Mouse (Mus musculus): ENCODE data around the gene Atl3. TPM values are rescaled to one million over a fixed set of nuclear protein-coding genes. Genes with fewer than 3 reads are reported as not detected.
A peak's percentile ranks its signal among the peaks of the same experiment; 100 is the strongest.
"Not testable (repeated sequence)": the region's sequence is repeated elsewhere in the genome, so short reads cannot be mapped to it uniquely, and the experiment has no call there.

Atl3 gene
- polyA plus RNA-seq, 1 experiment from 2014 or later = 9.0 TPM

GRCm38 (mm10) chr19:7482599-7483511, 11.0 kb upstream of the Atl3 start, which contains the start of gene Rtn3:
Gene Rtn3, minus strand, starts transcription at chr19:7483281.
- H3K4me1 ChIP-seq (replicated peaks) = peaks cover 22% of the 10 kb centered on the region
- H3K27me3 ChIP-seq = no peaks in the 10 kb centered on the region
- H3K27ac ChIP-seq = peak within 1 kb of the TSS; percentile 98
- peak; percentile 92 for ATAC-seq (replicated peaks; ENCODE audit: insufficient number of reproducible peaks, insufficient read depth, low FRiP score, low read depth)
- H3K4me3 ChIP-seq = peak within 1 kb of the TSS; percentile 85
- WGBS = under 1% methylated on average over 77 of the region's 80 CpGs
- no peaks in the 10 kb centered on the region for H3K36me3 ChIP-seq
- peak within 1 kb of the TSS; percentile 66 for H3K4me2 ChIP-seq
- peak within 1 kb of the TSS; percentile 94 for H3K9ac ChIP-seq
- no peaks in the 10 kb centered on the region for H3K9me3 ChIP-seq (replicated peaks)

DNA sequence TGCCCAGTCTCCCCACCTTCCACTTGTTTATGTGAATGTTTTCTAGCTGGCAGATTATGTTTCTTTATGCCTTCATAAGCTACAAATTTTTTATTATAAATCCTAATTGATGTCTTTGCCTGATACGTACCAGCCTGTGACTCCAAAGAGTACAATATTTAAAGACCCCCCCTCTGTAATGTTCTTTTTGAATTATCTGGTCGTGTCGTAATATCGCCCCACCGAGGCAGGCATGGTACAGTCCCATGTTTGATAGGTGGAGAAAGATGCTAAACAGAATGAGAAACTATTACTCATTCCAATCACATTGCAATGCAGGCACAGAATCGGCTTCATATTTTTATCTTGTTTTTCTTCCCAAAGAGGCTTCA, 10.3 kb upstream of the Atl3 start:
- under 1% methylated on average over 6 of the region's 6 CpGs for WGBS
- Histone ChIP-seq H3K4me3 (peak overlapping the region; percentile 85), H3K4me1 (replicated peaks) (peaks cover 22% of the 10 kb centered on the region), H3K36me3 (no peaks in the 10 kb centered on the region), H3K9me3 (replicated peaks) (no peaks in the 10 kb centered on the region), H3K9ac (peak overlapping the region; percentile 94), H3K4me2 (peak overlapping the region; percentile 66), H3K27me3 (no peaks in the 10 kb centered on the region), H3K27ac (peak overlapping the region; percentile 98)
- ATAC-seq (replicated peaks; ENCODE audit: insufficient number of reproducible peaks, insufficient read depth, low FRiP score, low read depth) = 0 out of 2 replicates have a peak, but pooled peaks have one; percentile 18

DNA sequence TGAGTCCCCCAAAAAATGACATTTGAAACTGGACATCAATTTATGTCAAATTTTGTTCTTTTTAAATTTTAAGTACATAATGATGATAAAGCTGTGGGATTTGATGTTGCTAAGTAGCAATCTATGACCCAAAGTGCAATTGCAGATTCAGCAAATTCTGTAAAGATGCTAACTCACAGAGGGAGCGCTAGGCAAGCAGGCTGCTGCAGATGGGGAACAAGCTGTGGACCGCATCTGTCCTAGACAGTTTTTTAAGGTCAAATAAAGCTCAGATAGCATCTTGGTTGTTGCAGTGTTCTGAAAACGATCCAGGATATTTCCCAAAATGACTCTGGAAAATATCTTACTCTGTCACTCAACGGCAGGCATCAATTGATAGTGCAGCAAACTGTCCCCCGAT, 9.8 kb upstream of the Atl3 start:
- H3K9ac ChIP-seq = no peak overlapping the region
- no peak for ATAC-seq (replicated peaks; ENCODE audit: insufficient number of reproducible peaks, insufficient read depth, low FRiP score, low read depth)
- H3K4me3 ChIP-seq = peak overlapping the region; percentile 85; the same call in 1 of the 2 replicates
- WGBS = 24% methylated on average over 5 of the region's 5 CpGs
- peaks cover 22% of the 10 kb centered on the region for H3K4me1 ChIP-seq (replicated peaks)
- peak overlapping the region; percentile 98 for H3K27ac ChIP-seq
- H3K9me3 ChIP-seq (replicated peaks) = no peaks in the 10 kb centered on the region
- peak overlapping the region; percentile 66 for H3K4me2 ChIP-seq
- no peaks in the 10 kb centered on the region for H3K27me3 ChIP-seq
- H3K36me3 ChIP-seq = no peaks in the 10 kb centered on the region

DNA sequence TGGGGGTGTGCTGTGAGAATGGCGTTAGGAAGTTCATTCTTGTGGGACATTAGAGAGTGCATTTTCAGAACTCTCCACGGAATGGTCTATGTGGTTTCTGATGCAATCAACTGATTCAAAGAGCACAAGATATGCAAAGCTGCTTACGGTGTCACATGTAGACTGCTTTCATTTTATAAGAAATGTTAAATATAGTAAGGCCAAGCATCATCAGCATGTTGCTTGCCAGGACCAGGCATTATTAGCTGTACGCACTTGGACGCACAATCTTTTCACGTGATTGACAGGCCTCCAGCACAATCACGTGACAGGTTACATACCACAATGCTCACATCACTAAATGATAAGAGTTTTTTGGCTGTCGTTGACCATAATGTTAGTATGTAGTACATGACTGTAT, 6.2 kb upstream of the Atl3 start:
- Histone ChIP-seq H3K27me3 (no peaks in the 10 kb centered on the region), H3K4me1 (replicated peaks) (peaks cover 6% of the 10 kb centered on the region), H3K36me3 (no peaks in the 10 kb centered on the region), H3K4me2 (no peak overlapping the region), H3K9ac (no peak overlapping the region), H3K4me3 (no peak overlapping the region), H3K9me3 (replicated peaks) (no peaks in the 10 kb centered on the region), H3K27ac (0 out of 2 replicates have a peak overlapping the region, but pooled peaks have one; percentile 2)
- no peak for ATAC-seq (replicated peaks; ENCODE audit: insufficient number of reproducible peaks, insufficient read depth, low FRiP score, low read depth)
- 56% methylated on average over 8 of the region's 8 CpGs for WGBS

DNA sequence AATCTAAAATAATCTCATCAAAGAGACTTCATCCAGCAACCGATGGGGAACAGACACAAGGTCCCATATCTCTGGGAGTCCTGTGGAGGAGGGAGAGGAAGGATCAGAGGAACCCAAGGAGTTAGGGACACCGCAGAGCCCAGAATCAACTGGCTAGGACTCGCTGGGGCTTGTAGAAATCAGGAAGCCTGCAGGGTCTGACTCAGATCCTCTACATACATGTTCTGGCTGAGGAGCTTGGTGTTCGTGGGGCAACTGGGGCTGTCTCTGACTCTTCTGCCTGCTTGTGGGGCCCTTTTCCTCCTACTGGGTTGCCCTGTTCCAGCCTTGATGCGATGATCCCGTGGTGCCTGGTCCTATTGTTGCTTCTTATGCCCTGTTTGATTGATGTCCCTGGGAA, 1.9 kb upstream of the Atl3 start:
- Histone ChIP-seq H3K4me2 (no peak overlapping the region), H3K9ac (no peak overlapping the region), H3K36me3 (no peaks in the 10 kb centered on the region), H3K27me3 (no peaks in the 10 kb centered on the region), H3K27ac (no peak overlapping the region), H3K4me3 (no peak overlapping the region), H3K9me3 (replicated peaks) (no peaks in the 10 kb centered on the region), H3K4me1 (replicated peaks) (peaks cover 9% of the 10 kb centered on the region)
- 81% methylated on average over 6 of the region's 6 CpGs for WGBS
- no peak for ATAC-seq (replicated peaks; ENCODE audit: insufficient number of reproducible peaks, insufficient read depth, low FRiP score, low read depth)

DNA sequence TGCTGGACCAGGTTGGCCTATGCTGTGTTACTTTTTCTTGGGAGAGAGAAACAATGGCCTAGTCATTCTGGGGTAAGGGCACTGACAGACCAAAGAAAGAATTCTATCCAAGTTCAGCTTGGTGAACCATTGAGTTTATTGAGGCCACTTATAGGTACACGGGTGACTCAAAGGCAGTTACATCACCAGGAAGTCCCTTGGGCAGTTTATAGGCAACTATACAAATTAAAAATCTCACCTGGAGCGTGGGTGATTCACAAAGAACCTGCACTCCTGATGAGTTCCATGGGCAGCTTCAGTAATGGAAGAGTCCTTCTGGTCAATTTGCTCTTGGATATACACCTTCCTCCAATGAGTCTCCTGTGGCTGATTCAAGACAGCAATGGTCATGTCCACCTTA, 1.2 kb upstream of the Atl3 start:
- H3K27ac ChIP-seq = no peak overlapping the region
- no peak overlapping the region for H3K9ac ChIP-seq
- ATAC-seq (replicated peaks; ENCODE audit: insufficient number of reproducible peaks, insufficient read depth, low FRiP score, low read depth) = no peak
- no peaks in the 10 kb centered on the region for H3K36me3 ChIP-seq
- H3K9me3 ChIP-seq (replicated peaks) = no peaks in the 10 kb centered on the region
- H3K27me3 ChIP-seq = no peaks in the 10 kb centered on the region
- WGBS = 91% methylated on average over 2 of the region's 2 CpGs
- no peak overlapping the region for H3K4me2 ChIP-seq
- peaks cover 9% of the 10 kb centered on the region for H3K4me1 ChIP-seq (replicated peaks)
- no peak overlapping the region for H3K4me3 ChIP-seq

GRCm38 (mm10) chr19:7494187-7495015, 561 bp downstream of the Atl3 start:
- Histone ChIP-seq H3K27me3 (no peaks in the 10 kb centered on the region), H3K4me3 (peak overlapping the region; percentile 90), H3K4me2 (peak overlapping the region; percentile 89), H3K9me3 (replicated peaks) (no peaks in the 10 kb centered on the region), H3K27ac (peak overlapping the region; percentile 100), H3K4me1 (replicated peaks) (peaks cover 9% of the 10 kb centered on the region), H3K9ac (peak overlapping the region; percentile 91), H3K36me3 (no peaks in the 10 kb centered on the region)
- WGBS = under 1% methylated on average over 84 of the region's 84 CpGs
- ATAC-seq (replicated peaks; ENCODE audit: insufficient number of reproducible peaks, insufficient read depth, low FRiP score, low read depth) = peak; percentile 97

DNA sequence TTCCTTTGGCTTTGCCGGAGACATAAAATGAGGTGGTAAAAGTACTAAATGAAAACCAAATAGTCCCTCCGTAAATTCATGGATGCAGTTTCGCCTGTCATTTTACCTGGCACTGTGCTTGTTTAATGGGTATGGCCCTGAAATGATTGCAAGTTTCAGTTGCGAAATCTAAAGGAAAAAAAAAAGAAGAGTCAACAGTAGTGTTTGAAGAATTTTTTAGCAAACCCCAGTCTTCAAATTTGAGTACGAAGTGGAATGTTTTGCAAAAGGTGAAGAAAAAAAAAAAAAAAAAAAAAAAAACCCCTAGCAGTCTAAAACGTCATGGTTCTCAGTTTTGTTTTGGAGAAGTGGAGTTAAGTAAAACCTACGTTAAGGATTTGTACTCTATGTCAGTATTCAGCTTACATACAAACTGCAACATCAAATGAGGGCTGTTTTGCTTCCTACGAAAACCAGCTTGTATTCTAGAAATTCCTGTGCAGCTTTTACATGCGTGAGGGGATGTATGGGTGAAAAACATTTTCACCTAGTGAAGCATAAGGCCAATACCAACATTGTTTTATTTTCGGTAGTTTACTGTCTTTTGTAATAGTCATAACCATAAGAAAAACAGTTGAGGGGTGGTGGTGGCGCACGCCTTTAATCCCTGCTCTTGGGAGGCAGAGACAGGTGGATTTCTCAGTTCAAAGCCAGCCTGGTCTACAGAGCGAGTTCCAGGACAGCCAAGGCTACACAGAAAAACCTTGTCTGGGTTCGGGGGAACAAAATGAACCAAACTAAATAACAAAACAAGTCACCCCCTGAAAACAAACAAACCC, 1.6 kb downstream of the Atl3 start:
- peak overlapping the region; percentile 91 for H3K9ac ChIP-seq
- peak overlapping the region; percentile 100 for H3K27ac ChIP-seq
- peak overlapping the region; percentile 90 for H3K4me3 ChIP-seq
- H3K9me3 ChIP-seq (replicated peaks) = no peaks in the 10 kb centered on the region
- peaks cover 9% of the 10 kb centered on the region for H3K4me1 ChIP-seq (replicated peaks)
- no peak for ATAC-seq (replicated peaks; ENCODE audit: insufficient number of reproducible peaks, insufficient read depth, low FRiP score, low read depth)
- no peaks in the 10 kb centered on the region for H3K36me3 ChIP-seq
- H3K4me2 ChIP-seq = peak overlapping the region; percentile 89
- 37% methylated on average over 14 of the region's 14 CpGs for WGBS
- no peaks in the 10 kb centered on the region for H3K27me3 ChIP-seq

DNA sequence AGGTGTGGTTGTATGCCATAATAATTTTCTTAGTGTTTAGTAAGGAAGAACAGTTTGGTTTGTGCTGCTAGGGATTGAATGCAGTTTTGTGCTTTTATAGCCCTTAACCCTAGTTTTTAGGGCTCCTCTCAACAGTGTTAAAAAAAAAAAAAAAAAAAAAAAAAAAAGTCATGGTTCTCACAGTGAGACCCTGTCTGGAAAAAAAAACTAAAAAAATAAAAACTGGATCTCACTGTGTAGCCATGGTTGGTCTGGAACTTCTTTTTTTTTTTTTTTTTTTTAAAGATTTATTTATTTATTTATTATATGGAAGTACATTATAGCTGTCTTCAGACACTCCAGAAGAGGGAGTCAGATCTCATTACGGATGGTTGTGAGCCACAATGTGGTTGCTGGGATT, 2.2 kb downstream of the Atl3 start:
- peak overlapping the region; percentile 89 for H3K4me2 ChIP-seq
- not testable (repeated sequence) for H3K36me3 ChIP-seq; H3K4me3 ChIP-seq; H3K27ac ChIP-seq; H3K4me1 ChIP-seq (replicated peaks); H3K9me3 ChIP-seq (replicated peaks); ATAC-seq (replicated peaks; ENCODE audit: insufficient number of reproducible peaks, insufficient read depth, low FRiP score, low read depth); H3K27me3 ChIP-seq; H3K9ac ChIP-seq
- WGBS = 77% methylated on average over 1 of the region's 1 CpGs

GRCm38 (mm10) chr19:7498816-7499215, 5.0 kb downstream of the Atl3 start:
- no peak overlapping the region for H3K4me2 ChIP-seq
- no peak overlapping the region for H3K27ac ChIP-seq
- no peaks in the 10 kb centered on the region for H3K9me3 ChIP-seq (replicated peaks)
- 75% methylated on average over 2 of the region's 2 CpGs for WGBS
- H3K9ac ChIP-seq = no peak overlapping the region
- H3K4me1 ChIP-seq (replicated peaks) = peaks cover 8% of the 10 kb centered on the region
- no peak for ATAC-seq (replicated peaks; ENCODE audit: insufficient number of reproducible peaks, insufficient read depth, low FRiP score, low read depth)
- no peaks in the 10 kb centered on the region for H3K36me3 ChIP-seq
- no peaks in the 10 kb centered on the region for H3K27me3 ChIP-seq
- H3K4me3 ChIP-seq = no peak overlapping the region

GRCm38 (mm10) chr19:7500701-7501100, 6.9 kb downstream of the Atl3 start:
- no peak overlapping the region for H3K4me3 ChIP-seq
- no peaks in the 10 kb centered on the region for H3K36me3 ChIP-seq
- H3K27me3 ChIP-seq = no peaks in the 10 kb centered on the region
- H3K4me1 ChIP-seq (replicated peaks) = peaks cover 4% of the 10 kb centered on the region
- H3K9me3 ChIP-seq (replicated peaks) = no peaks in the 10 kb centered on the region
- H3K27ac ChIP-seq = no peak overlapping the region
- ATAC-seq (replicated peaks; ENCODE audit: insufficient number of reproducible peaks, insufficient read depth, low FRiP score, low read depth) = no peak
- no peak overlapping the region for H3K9ac ChIP-seq
- 87% methylated on average over 1 of the region's 1 CpGs for WGBS
- H3K4me2 ChIP-seq = no peak overlapping the region

Measured in heart, embryonic 15.5 days (tissue).